In genomic region chr11:10002170-10002569, GRCm38 (mm10) we compare ENCODE assay signal across 30 mouse cellular contexts.
DNase-seq lines count a peak whose midpoint lies in the region; ATAC-seq lines count a peak whose summit lies in the region.
"Had no signal": no experiment of that assay in that cellular context is flagged by ENCODE, and none has a peak within 500 bp of the region (broad histone marks: within the 10 kb centered on the region; RNA-seq: fewer than 3 reads in every experiment).

No protein-coding gene starts in this region.

- peak; percentile 26 to 53 for DNase-seq in heart, adult 18-20 months
- DNase-seq in heart, postnatal 25 days (ENCODE audit: low spot score), result no peak
- peak; percentile 36 to 38 for DNase-seq in heart, adult 9 months (ENCODE audit: low spot score in 2 of 2)
- DNase-seq in layer of hippocampus, postnatal 36 days, result no peak
- no peak for DNase-seq in lung, postnatal 25 days (ENCODE audit: low spot score)
- DNase-seq: adrenal gland, postnatal 14 days; cerebellum, adult 11-12 months; cerebellum, adult 9-11 months; embryo, embryonic 11 days; kidney, adult 18-20 months; kidney, postnatal 36 days; lung, adult 2 months; lung, postnatal 10 days; midbrain, embryonic 14.5 days; right cerebral cortex, postnatal 4 days; thymus, adult 2 months; thymus, postnatal 36 days had no signal

- 33% methylated on average over 2 of the region's 2 CpGs for WGBS in heart, embryonic 16.5 days

- no peak overlapping the region for H3K9ac ChIP-seq in heart, embryonic 16.5 days (ENCODE audit: low read length)
- H3K9ac ChIP-seq: embryonic facial prominence, embryonic 12.5 days; forebrain, embryonic 15.5 days; hindbrain, embryonic 14.5 days; kidney, embryonic 15.5 days; limb, embryonic 15.5 days; liver, embryonic 14.5 days had no signal

- H3K4me2 ChIP-seq in heart, embryonic 16.5 days (ENCODE audit: low read depth, low read length), result no peak overlapping the region
- H3K4me2 ChIP-seq: embryonic facial prominence, embryonic 12.5 days; forebrain, embryonic 15.5 days; hindbrain, embryonic 14.5 days; kidney, embryonic 15.5 days; limb, embryonic 15.5 days had no signal

- ATAC-seq in heart, embryonic 16.5 days (replicated peaks; ENCODE audit: extremely low read depth, insufficient read depth, low FRiP score), result peak; percentile 73
- ATAC-seq in erythroid progenitor cell, adult 5-6 weeks (replicated peaks; ENCODE audit: low FRiP score, poor library complexity, severe bottlenecking), result no peak
- ATAC-seq: forebrain, embryonic 15.5 days; Patski had no signal

- peak overlapping the region; percentile 65 for H3K27ac ChIP-seq in heart, embryonic 16.5 days (ENCODE audit: low read length)
- H3K27ac ChIP-seq: embryonic facial prominence, embryonic 12.5 days; forebrain, embryonic 10.5 days; forebrain, embryonic 15.5 days; hindbrain, embryonic 14.5 days; kidney, embryonic 15.5 days; layer of hippocampus, adult 2 months; limb, embryonic 10.5 days; limb, embryonic 15.5 days; liver, embryonic 14.5 days; stomach, postnatal 0 days had no signal

- H3K36me3 ChIP-seq in heart, embryonic 16.5 days (ENCODE audit: control insufficient read depth, insufficient read depth), result no peaks in the 10 kb centered on the region
- H3K36me3 ChIP-seq: embryonic facial prominence, embryonic 12.5 days; forebrain, embryonic 10.5 days; forebrain, embryonic 15.5 days; kidney, embryonic 15.5 days; limb, embryonic 10.5 days; limb, embryonic 15.5 days had no signal

- intact Hi-C loops in heart, postnatal 25 days (cut with DNase I), result no loop called here

- no peak overlapping the region for H3K4me3 ChIP-seq in heart, embryonic 16.5 days (ENCODE audit: low read length)
- H3K4me3 ChIP-seq: embryonic facial prominence, embryonic 12.5 days; forebrain, embryonic 10.5 days; forebrain, embryonic 15.5 days; kidney, embryonic 15.5 days; layer of hippocampus, adult 2 months; limb, embryonic 10.5 days; limb, embryonic 15.5 days had no signal

- 0 out of 2 replicates have a peak, but pooled peaks cover 3% of the 10 kb centered on the region for H3K4me1 ChIP-seq in heart, embryonic 16.5 days (ENCODE audit: control insufficient read depth, insufficient read depth, low read length)
- H3K4me1 ChIP-seq: embryonic facial prominence, embryonic 12.5 days; forebrain, embryonic 10.5 days; kidney, embryonic 15.5 days; limb, embryonic 10.5 days; limb, embryonic 15.5 days had no signal

- no peaks in the 10 kb centered on the region for H3K27me3 ChIP-seq in heart, embryonic 16.5 days (ENCODE audit: control insufficient read depth, insufficient read depth, low read length)
- H3K27me3 ChIP-seq: embryonic facial prominence, embryonic 12.5 days; forebrain, embryonic 15.5 days; kidney, embryonic 15.5 days; limb, embryonic 15.5 days; Patski had no signal

- no peaks in the 10 kb centered on the region for H3K9me3 ChIP-seq in heart, embryonic 16.5 days (replicated peaks; ENCODE audit: control insufficient read depth, low read length)
- H3K9me3 ChIP-seq: embryonic facial prominence, embryonic 12.5 days; forebrain, embryonic 10.5 days; forebrain, embryonic 15.5 days; kidney, embryonic 15.5 days; limb, embryonic 10.5 days; limb, embryonic 15.5 days had no signal

Comparison
In these comparisons a context has a peak if more than half of its experiments do, and no peak if none do; other contexts are left out.
1. DNase-seq: peak in heart, adult 18-20 months (2 of 2) and heart, adult 9 months (2 of 2); none in heart, postnatal 25 days (single experiment), layer of hippocampus, postnatal 36 days (0 of 2) and lung, postnatal 25 days (single experiment).